Mouse (Mus musculus) macrophage (primary cell): ENCODE data around the gene Il16. TPM values are rescaled to one million over a fixed set of nuclear protein-coding genes. Genes with fewer than 3 reads are reported as not detected.

Source experiments
- H3K27ac ChIP-seq: fragments of 350-480 bp; formaldehyde crosslinking; 2 replicates; pipeline ENCODE4 v1.9.0; 2021
- H3K36me3 ChIP-seq: fragments of 350-480 bp; formaldehyde crosslinking; 2 replicates; pipeline ENCODE4 v1.9.0; 2021; ENCODE audit errors: inconsistent target
- H3K4me3 ChIP-seq: fragments of 350-480 bp; formaldehyde crosslinking; 2 replicates; pipeline ENCODE4 v1.9.0; 2021; ENCODE audit errors: inconsistent target
- H3K79me2 ChIP-seq: fragments of 350-480 bp; formaldehyde crosslinking; 2 replicates; pipeline ENCODE4 v1.9.0; 2021; ENCODE audit errors: inconsistent target
- WGBS: methylation state at CpG from one replicate; pipeline ENCODE4 v1.1.7; 2026; ENCODE audit warnings: inconsistent platforms; ENCODE audit not compliant: missing documents; 5-methylcytosine and 5-hydroxymethylcytosine counted together
- polyA plus RNA-seq: library from polyadenylated mRNA; stranded (reverse); fragments of 250-400 nt; gene quantifications from 3 replicates; pipeline ENCODE4 v1.2.4, GENCODE M21; 2018; ENCODE audit warnings: inconsistent platforms

The Il16 gene
- polyA plus RNA-seq, 1 experiment from 2014 or later = 16.3 TPM

DNA sequence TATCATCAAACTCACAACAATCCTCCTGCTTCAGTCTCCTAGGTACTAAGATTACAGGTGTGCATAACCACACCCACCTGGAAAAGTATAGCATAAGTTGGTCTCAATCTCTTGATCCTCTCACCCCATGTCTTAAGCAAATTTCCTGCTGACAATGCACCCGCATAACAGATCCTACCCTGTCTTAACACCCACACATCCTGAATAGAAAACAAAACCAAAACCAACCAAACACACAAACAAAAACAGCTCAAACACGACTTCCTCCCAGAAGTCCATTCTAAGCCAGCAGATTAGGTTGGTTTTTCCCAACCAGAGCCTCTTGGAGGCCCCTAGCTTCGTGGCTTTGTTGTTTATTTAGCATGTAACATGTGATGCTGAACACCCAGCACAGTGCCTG, 2.8 kb downstream of the Il16 start:
- no peaks in the 10 kb centered on the region for H3K36me3 ChIP-seq
- H3K79me2 ChIP-seq = no peaks in the 10 kb centered on the region
- 33% methylated on average over 3 of the region's 3 CpGs for WGBS
- H3K27ac ChIP-seq = no peak overlapping the region
- H3K4me3 ChIP-seq = no peak overlapping the region

DNA sequence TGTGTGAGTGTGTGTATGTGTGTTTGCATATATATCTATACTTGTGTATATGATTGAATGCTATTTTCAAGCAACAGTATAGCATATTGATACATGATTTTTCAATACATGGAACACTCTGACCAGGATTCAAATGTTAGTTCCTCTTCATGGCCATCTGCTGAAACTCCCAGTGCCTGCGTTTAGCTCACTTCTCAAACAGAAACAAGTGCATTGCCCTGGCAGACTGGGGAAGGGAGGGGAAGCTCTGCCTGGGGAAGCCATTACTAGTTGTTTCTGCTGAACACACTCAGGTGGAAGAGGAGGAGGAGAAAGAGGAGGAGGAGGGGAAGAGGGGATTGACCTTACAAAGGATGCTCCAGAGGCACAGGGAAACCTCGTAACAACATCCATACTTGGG, 3.5 kb downstream of the Il16 start:
- Histone ChIP-seq H3K36me3 (no peaks in the 10 kb centered on the region), H3K4me3 (no peak overlapping the region), H3K79me2 (no peaks in the 10 kb centered on the region), H3K27ac (no peak overlapping the region)
- WGBS = 60% methylated on average over 2 of the region's 2 CpGs

DNA sequence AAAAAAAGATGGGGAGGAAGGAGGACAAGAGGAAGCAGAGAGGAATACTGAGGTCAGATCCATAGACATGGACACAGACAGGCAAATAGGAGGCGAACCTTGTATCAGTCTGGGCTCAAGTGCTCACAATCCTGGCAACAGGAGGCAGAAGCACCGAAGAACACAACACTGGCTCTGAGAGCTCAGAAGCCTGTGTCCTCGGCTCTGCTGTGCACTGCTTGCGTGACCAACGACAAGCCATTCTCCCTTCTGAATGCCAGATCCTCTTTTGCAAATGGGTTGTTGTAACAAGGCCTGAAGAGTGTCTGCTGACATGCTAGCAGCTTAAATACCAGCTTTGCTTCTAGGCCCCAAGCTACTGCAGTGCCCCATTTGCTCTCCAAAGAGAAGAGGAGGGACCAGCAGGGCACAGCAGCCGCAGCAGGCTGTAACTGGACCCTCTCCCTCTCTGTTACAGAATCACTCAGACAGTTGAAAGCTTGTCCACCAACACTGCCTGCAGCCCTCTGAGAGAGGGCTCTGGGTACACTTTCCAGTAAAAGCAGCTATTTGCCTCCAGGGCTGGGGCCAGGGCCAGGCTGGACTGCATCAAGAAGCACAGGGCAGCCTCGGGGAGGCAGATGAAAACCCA, 5.7 kb downstream of the Il16 start:
- Histone ChIP-seq H3K4me3 (no peak overlapping the region), H3K27ac (no peak overlapping the region), H3K79me2 (no peaks in the 10 kb centered on the region), H3K36me3 (no peaks in the 10 kb centered on the region)
- WGBS = 87% methylated on average over 7 of the region's 7 CpGs

DNA sequence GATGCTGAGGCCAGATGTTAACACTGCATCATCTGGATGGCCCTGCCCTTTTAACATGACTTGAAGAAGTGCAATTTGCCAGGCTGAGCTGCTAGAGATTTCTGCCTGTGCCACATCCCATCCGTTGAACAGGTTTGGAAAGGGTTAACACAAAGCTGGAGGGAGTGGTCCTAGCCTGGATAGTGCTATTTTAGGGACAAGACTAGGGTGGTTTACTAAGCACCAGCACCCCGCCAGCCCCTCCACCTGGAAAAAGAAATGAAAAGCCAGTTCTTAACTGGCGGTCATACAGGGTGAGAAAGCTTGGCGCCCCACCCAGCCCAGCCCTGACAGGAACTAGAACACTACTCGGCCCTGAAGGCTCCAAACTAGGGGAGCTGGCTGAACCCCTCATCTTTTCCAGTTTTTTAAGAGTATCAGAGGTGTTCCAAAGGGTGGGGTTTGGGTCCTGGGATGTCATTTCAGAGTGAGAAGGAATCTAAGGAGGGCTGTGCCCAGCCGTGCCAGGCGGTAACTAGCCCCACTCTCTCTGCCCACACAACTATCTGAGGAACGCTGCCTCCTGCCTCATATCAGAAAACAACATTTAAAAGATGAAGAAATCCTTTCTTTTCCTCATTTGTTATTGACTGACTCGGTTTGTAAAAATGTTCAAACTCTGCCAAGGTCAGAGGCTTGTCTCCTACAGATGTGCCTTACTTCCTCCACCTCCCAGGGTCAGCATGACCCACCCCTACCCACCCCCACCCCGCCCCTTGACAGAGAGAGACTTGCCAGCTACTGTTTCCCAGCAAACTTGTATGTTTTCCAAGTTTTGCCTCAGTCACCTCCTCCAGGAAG, 6.7 kb downstream of the Il16 start:
- Histone ChIP-seq H3K79me2 (no peaks in the 10 kb centered on the region), H3K36me3 (no peaks in the 10 kb centered on the region), H3K4me3 (no peak overlapping the region), H3K27ac (no peak overlapping the region)
- WGBS = 77% methylated on average over 9 of the region's 10 CpGs

DNA sequence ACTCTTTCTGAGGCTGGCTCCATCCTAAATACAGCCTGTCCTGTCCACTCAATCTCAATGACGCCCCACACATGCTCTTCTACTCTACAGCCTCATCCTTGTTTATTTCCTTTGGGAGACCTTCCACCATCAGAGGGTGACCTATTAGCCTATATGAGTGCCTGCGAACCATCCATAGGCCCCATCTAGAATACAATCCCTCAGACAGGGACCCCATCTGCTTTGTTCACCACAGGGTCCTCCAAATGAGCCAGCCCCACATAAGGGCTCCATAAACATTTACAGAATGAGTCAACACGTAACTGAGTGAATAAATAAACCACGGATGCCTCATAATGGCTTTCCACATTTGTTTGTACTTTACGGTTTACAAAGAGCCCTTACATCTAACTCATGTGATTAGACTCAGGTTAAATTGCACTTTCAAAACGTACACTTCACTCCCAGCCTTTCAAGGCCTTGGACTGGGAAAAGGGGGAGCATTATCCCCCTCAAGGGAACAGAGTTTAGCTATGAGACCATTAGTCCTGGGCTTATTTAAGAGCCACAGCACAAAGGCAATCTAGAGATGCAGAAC, 7.5 kb downstream of the Il16 start:
- H3K27ac ChIP-seq = no peak overlapping the region
- WGBS = 92% methylated on average over 6 of the region's 6 CpGs
- H3K4me3 ChIP-seq = no peak overlapping the region
- H3K36me3 ChIP-seq = no peaks in the 10 kb centered on the region
- H3K79me2 ChIP-seq = no peaks in the 10 kb centered on the region

DNA sequence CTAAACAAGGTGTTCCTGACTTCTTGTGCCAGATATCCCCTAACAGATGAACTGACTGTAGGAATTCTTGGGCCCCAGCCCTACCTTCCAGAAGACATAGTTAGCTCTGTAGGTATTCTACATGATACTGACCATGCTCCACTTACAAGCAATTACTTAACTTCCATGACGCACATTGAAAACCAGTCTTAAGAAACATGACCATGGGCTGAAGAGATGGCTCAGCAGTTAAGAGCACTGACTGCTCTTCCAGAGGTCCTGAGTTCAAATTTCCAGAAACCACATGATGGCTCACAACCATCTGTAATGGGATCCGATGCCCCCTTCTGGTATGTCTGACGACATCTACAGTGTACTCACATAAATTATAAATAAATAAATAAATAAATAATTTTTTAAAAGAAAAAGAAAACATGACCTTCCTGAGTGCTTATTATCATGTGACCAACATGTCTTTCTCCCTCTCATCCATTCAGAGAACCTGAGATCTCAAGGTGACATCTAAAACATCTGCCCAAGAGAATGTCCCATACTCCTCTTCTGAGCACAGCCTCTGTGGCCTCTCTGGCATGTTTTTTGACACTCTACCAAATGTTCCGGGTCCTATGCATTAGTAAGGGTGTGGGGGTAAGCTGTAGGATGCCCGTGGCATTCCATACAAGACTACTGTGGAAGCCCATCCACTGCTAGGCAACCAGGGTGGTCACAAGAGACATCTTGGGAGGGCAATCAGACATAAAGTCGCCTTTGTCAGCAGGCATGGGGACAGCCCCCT, 9.0 kb downstream of the Il16 start:
- Histone ChIP-seq H3K36me3 (no peaks in the 10 kb centered on the region), H3K4me3 (no peak overlapping the region), H3K27ac (no peak overlapping the region), H3K79me2 (no peaks in the 10 kb centered on the region)
- whole genome bisulfite sequencing = 87% methylated on average over 6 of the region's 6 CpGs

DNA sequence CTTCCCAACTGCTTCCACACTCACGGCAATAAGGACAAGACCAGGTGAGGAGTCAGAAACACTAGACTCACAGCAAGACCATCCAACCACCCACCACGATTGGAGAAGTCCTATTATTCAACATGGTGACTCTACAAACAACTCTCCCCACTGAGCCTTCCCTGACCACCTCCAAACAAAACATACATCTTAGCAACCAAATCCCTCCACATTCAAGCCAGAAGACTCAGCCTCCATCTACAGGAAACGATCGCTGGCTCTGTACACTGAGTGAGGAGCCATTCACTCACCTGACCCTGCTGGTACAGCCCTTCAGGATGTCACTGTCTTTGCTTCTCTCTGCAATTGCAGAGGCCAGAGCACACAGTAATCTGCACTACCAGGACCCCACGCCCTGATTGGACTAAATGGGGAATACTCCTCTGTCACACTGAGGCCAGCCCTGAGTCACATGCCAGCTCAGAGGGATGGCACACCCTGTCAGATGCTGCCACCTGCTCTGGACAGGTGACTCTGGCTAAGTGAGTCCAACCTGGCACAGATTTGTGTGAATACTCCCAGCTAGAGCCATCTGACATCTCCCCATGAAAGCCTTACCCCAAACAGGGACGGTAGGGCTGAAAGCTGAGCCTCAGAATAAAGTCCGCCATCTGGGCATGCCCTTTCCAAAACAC, 10.3 kb downstream of the Il16 start:
- no peak overlapping the region for H3K4me3 ChIP-seq
- no peaks in the 10 kb centered on the region for H3K79me2 ChIP-seq
- no peaks in the 10 kb centered on the region for H3K36me3 ChIP-seq
- 95% methylated on average over 7 of the region's 7 CpGs for WGBS
- no peak overlapping the region for H3K27ac ChIP-seq

DNA sequence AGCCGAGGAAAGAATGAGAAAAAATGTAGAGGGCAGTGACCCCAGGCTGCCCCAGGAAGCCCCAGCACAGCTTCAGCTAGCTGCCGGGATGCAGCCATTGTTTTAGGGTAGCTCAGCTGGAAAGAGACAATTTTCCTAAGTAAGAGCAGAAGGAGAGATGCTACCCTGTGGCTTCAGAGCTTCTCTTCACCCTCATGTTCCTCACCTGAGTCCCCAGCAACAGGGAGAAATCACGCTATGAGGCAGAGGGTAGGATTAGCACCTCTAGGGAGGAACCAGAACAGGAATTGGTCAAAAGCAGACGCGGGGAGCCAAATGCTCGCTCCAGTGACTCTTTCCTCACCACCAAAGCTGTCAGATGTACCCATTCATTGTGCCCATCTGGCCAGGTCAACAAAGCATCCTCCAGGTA, 10.8 kb downstream of the Il16 start:
- 86% methylated on average over 4 of the region's 6 CpGs for WGBS
- Histone ChIP-seq H3K36me3 (no peaks in the 10 kb centered on the region), H3K4me3 (no peak overlapping the region), H3K79me2 (no peaks in the 10 kb centered on the region), H3K27ac (no peak overlapping the region)

DNA sequence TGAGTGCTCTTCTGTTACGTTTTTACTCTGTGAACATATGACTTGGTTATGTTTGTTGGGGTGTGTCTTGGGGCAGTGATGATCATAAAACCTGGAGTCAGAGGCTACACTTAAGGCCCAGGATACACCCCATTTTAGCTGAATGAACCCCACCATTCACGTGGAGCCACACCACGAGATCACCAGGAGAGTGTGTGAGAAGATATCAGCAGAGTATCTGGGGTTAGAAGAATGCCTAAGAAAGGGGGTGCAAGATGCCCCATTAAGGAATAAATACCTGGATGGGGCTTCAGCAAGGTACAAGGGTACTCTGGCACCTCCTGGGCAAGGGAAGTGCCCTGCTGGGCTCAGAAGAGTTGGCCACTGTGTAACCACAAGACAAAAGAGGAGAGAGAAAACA, 11.3 kb downstream of the Il16 start:
- H3K79me2 ChIP-seq = no peaks in the 10 kb centered on the region
- WGBS = 89% methylated on average over 3 of the region's 3 CpGs
- H3K36me3 ChIP-seq = no peaks in the 10 kb centered on the region
- H3K27ac ChIP-seq = no peak overlapping the region
- no peak overlapping the region for H3K4me3 ChIP-seq

DNA sequence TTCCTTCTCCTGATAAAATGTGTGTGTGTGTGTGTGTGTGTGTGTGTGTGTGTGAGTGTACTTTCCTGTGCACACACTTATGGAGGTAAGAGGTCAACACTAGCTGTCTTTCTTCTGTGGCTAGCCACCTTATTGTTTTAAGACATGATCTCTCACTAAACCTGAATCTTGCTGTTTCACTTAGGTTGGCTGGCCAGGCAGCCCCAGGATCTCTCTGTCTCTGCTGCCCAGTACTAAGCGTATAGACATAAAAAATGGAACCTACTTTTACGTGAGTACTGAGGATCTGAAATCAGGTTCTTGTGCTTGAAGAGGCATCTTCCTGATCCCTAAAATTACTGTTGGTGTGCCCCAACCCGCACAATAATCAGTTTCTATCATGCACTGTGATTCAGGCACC, 12.7 kb downstream of the Il16 start:
- Histone ChIP-seq H3K79me2 (no peaks in the 10 kb centered on the region), H3K27ac (no peak overlapping the region), H3K36me3 (no peaks in the 10 kb centered on the region), H3K4me3 (no peak overlapping the region)
- 95% methylated on average over 3 of the region's 3 CpGs for WGBS

DNA sequence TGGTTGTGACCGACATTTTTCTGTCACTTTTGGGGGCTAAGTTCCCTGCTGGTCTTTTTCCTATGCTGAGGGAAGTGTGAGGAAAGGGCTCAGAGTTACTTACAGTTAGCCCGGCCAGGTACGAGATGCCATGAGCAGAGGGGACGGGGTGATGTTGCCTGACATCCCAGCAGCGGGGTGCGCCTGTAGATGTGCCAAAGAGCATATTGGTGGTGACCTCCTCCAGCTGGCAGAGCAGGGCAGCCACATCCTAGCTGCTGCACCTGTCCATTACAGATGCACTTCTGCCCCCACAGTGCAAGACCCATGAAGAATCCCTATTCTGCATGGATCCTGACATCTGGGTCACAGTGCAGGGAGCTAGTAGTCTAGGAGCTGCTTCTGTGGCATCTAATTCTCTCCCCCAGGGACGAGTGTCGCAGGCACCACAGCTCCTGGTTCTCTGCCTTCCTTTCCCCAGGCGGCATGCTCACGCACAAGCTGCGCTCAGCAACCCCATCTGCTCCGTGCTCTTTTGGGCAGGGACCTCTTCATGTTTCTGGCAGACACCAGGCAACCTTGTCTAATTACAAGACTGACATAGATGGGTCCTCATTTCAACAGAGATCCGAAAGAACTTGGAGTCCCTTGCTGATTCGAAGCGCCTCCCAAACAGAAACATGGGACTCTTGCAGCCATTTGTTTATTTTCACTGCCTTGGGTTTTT, 13.4 kb downstream of the Il16 start:
- 89% methylated on average over 15 of the region's 15 CpGs for WGBS
- Histone ChIP-seq H3K36me3 (no peaks in the 10 kb centered on the region), H3K79me2 (no peaks in the 10 kb centered on the region), H3K4me3 (no peak overlapping the region), H3K27ac (no peak overlapping the region)

DNA sequence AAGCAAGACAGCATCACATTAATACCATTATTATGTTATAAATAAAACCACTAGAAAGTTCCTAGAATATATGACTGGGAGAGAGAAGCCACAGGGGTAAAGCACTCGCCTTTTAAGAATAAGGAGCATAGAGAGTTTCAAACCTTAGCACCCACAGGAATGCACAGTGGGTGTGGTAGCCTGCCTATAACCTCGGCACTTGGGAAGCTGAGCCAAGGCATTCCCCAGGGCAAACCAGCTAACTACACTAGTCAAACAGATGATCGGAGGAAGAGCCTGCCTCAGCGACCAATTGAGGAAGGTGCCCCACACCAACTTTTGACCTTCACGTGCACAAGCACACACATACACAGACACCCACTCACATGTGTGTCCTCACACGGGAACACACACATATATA, 14.2 kb downstream of the Il16 start:
- H3K27ac ChIP-seq = no peak overlapping the region
- H3K36me3 ChIP-seq = no peaks in the 10 kb centered on the region
- no peaks in the 10 kb centered on the region for H3K79me2 ChIP-seq
- WGBS = 92% methylated on average over 6 of the region's 6 CpGs
- H3K4me3 ChIP-seq = no peak overlapping the region

DNA sequence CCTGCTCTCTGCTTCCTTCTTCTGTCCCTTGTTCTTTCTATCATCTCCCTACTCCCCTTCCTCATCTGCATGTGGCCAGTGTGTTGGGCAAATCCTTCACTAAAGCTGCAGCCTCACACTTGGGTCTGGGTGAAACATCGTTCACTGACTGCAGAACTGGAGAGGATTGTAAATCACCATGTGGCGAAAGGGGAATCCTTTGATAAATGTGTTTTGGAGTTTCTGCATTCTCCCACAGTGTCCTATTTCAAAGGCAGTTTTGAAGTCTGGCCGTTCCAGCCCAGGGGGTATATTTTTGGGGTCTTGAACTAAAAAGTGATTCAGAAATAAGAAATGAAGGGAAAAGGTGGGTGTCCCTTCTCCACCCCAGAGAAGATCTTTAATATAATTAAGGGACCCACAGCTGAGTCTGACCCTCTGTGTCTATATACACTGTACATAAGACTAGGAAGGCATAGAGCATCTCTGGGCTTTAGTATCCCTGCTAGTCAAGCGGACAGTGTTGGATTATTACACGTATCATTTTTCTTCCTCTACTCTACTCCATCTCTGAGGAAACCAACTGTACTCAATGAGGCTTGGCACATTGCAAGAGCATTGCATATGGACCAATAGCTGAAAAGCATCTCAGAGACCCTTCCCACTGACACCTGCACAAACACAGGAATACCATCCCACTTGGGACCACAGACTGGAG, 18.4 kb downstream of the Il16 start:
- Histone ChIP-seq H3K4me3 (no peak overlapping the region), H3K36me3 (no peaks in the 10 kb centered on the region), H3K79me2 (no peaks in the 10 kb centered on the region), H3K27ac (no peak overlapping the region)
- WGBS = 90% methylated on average over 5 of the region's 5 CpGs
